Mouse (Mus musculus) heart, postnatal 10 days (tissue): ENCODE results near the gene Soga3. TPM values are rescaled to one million over a fixed set of nuclear protein-coding genes. Genes with fewer than 3 reads are reported as not detected.

ENCODE experiments used
- DNase-seq, 2 experiments: peaks; one replicate each; pipeline ENCODE4 v3.0.0; 2021
- intact Hi-C: fragments of 180-260 bp; cut with DNase I; formaldehyde crosslinking; loops from one replicate; pipeline ENCODE4 v1.15.1; 2025
- total RNA-seq, 2 experiments: library from RNA; stranded (reverse); gene quantifications; 2 replicates each; pipeline ENCODE4 v1.2.3; 2021

The Soga3 gene
- total RNA-seq, 2 experiments from 2014 or later, result not detected

- no peak for DNase-seq
- intact Hi-C loops, result loop anchor here (10.0 kb wide), 1 partner anchor 296 kb away; no protein-coding TSS in a partner anchor
These were observed 57.0 kb downstream of the Soga3 start for GRCm38 (mm10) chr10:29200609-29201008.

DNA sequence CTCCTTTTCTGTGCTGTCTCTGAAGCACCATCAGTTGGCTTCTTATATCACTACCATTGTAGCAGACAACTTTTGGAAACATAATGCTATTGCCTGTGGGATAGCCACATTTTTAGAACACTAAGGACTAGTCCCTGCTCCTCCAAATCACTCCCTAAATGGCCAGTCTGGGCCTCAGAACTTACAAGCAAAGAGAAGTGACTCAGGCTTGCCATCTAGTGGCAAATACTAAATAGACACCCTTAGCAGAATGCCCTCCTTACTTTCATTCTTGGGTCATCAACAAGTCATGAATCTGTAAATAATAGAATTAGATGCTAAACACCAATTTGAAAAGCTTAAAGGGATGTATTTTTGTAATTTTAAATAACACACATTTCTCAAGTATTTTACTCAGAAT is 63.1 kb downstream of the Soga3 start:
- intact Hi-C loops, result loop anchor here (1.0 to 10.0 kb wide), 2 partner anchors 99 to 302 kb away; no protein-coding TSS in a partner anchor
- DNase-seq, result peak; percentile 5 to 37

DNA sequence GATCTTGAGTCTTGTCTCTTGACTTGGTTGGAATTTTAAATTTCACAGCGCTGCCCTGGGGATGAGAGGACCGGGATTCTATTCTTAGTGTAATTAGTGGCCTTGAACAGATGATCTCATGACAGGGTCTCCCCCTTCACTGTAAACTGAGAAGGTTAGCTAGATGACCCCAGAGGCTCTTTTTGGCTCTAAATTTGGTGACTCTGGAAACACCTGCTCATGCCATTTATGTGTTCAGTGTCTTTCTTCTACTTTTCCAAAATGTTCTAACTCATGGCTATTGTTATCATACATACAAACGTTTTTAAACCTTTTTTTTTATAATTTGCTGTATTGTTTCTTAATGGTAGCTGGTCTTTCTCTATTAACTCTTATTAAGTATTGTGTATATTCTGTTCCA is 65.1 kb downstream of the Soga3 start:
- intact Hi-C loops, result loop anchor here (10.0 kb wide), 1 partner anchor 304 kb away; no protein-coding TSS in a partner anchor
- DNase-seq, result no peak

DNA sequence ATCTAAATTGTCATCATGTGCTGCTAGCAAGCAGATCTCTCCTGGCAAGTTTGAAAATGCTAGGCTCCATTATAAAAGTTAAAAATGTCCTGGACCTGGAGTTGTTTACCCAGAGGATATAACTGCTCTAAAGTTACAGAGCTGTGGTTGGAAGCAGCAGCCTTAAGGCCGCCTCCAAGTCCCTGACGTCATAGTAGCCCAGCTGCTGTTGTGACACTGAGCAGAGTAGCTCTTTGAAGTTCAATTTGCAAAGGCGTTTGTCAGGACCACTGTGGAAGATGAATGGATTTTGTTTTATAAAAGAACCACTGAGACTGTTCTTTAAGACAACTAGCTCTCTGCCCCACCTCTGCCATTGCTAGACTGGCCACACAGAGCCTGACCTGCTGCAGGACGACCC is 67.8 kb downstream of the Soga3 start, which contains the start of gene 9330159F19Rik:
Gene 9330159F19Rik, plus strand, starts transcription at position 154 of the 400 bp plus-strand sequence.
- DNase-seq, result peak; percentile 11 to 15
- intact Hi-C loops, result no loop called here

DNA sequence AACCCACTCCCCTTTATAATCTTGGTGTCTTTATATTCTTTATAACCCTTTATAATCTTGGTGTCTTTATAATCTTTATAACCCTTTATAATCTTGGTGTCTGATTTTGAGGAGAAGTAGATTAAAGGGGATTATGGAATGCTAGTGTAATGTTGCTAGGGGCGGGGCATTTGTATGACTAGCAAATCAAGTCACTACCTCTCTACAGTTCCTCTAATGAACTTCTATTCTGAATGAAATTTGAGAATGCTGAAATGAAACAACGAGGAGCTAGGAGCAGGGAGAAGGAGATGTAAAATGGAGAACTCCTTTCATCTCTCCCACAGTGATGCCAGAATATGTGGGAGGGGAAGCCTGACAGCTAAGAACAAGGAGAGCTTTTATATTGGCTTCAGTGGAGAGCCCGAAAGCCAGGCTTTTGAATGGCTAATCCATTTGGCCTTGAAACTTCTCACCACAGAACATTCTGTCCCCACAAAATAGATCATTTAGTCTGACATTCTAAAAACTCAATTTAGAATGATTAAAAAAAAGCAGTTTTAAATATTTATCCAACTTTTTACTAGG is 70.0 kb downstream of the Soga3 start:
- DNase-seq, result no peak
- intact Hi-C loops, result no loop called here

DNA sequence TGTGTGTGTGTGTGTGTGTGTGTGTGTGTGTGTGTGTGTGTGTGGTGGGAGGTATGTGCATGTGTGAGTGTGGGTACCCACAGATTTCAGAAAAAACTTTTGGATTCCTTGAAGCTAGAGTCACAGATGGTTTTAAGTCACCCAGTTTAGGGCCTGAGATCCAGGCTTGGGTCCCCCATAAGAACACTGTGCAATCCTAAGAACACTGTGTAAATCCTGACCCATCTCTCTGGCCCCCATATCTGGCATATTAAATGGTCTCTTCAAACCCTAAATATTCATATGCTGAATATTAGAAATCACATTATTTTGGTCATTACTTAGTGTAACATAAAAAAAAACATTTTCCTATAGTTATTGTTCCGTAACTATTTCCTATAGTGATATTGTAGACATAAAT is 73.3 kb downstream of the Soga3 start:
- no peak for DNase-seq
- intact Hi-C loops, result no loop called here

- intact Hi-C loops, result no loop called here
- DNase-seq, result no peak
These were observed 73.8 kb downstream of the Soga3 start for GRCm38 (mm10) chr10:29217451-29217850.

- DNase-seq, result no peak
- intact Hi-C loops, result no loop called here
These were observed 81.7 kb downstream of the Soga3 start for GRCm38 (mm10) chr10:29225329-29225728.

- DNase-seq, result no peak
- intact Hi-C loops, result no loop called here
These were observed 87.6 kb downstream of the Soga3 start for GRCm38 (mm10) chr10:29231208-29231607.

Other genes starting within 250 kb of the Soga3 start
- gene 2310057J18Rik, start 157.5 kb upstream of the Soga3 start, total RNA-seq, result not detected
- gene Gm49353, start 55.1 kb downstream of the Soga3 start, total RNA-seq, result not detected
- gene 9330159F19Rik, start 67.8 kb downstream of the Soga3 start, total RNA-seq, result under 1 TPM; 0.05 to 0.19 TPM
- 10 to 100 TPM; 27.9 to 32.3 TPM for gene Echdc1, start 169.3 kb downstream of the Soga3 start, total RNA-seq
- gene Rnf146, start 218.6 kb downstream of the Soga3 start, total RNA-seq, result 10 to 100 TPM; 53.4 to 62.0 TPM